Mouse (Mus musculus) forebrain, embryonic 11.5 days (tissue): ENCODE results near the gene Add3. TPM values are rescaled to one million over a fixed set of nuclear protein-coding genes. Genes with fewer than 3 reads are reported as not detected.

Source experiments
- ATAC-seq: fragments of 200-750 bp; cut with Nextera tagmentation; replicated peaks from 2 replicates; pipeline ENCODE4 v1.8.0; 2017; ENCODE audit warnings: moderate TSS enrichment; ENCODE audit not compliant: low FRiP score
- DNase-seq: peaks from one replicate; pipeline ENCODE4 v3.0.0-alpha.2; 2017; ENCODE audit warnings: low spot score
- H3K27ac ChIP-seq: fragments of 300-500 bp; sonication (generic); 2 replicates; pipeline ENCODE4 v1.5.1; 2014; ENCODE audit warnings: low read depth, low read length
- H3K27me3 ChIP-seq: fragments of 300-500 bp; sonication (generic); 2 replicates; pipeline ENCODE4 v1.6.1; 2014; ENCODE audit warnings: mild to moderate bottlenecking, low read length, mixed read lengths; ENCODE audit not compliant: control insufficient read depth, insufficient read depth
- H3K36me3 ChIP-seq: fragments of 300-500 bp; sonication (generic); 2 replicates; pipeline ENCODE4 v1.6.1; 2014; ENCODE audit warnings: mild to moderate bottlenecking, low read length, moderate library complexity, mixed read lengths; ENCODE audit not compliant: control insufficient read depth, insufficient read depth
- H3K4me1 ChIP-seq: fragments of 300-500 bp; sonication (generic); replicated peaks from 2 replicates; pipeline ENCODE4 v1.6.1; 2014; ENCODE audit warnings: low read length, mixed read lengths; ENCODE audit not compliant: control insufficient read depth, insufficient read depth
- H3K4me2 ChIP-seq: fragments of 300-500 bp; sonication (generic); 2 replicates; pipeline ENCODE4 v1.6.1; 2014; ENCODE audit warnings: low read depth, mild to moderate bottlenecking, low read length, moderate library complexity, mixed read lengths; ENCODE audit not compliant: severe bottlenecking
- H3K4me3 ChIP-seq: fragments of 300-500 bp; sonication (generic); 2 replicates; pipeline ENCODE4 v1.5.1; 2014; ENCODE audit warnings: low read depth, low read length
- H3K9ac ChIP-seq: fragments of 300-500 bp; sonication (generic); 2 replicates; pipeline ENCODE4 v1.6.1; 2014; ENCODE audit warnings: low read length
- H3K9me3 ChIP-seq: fragments of 300-500 bp; sonication (generic); 2 replicates; pipeline ENCODE4 v1.6.1; 2016; ENCODE audit warnings: low read length, mixed read lengths; ENCODE audit not compliant: control insufficient read depth
- WGBS: fragments of 180-500 bp; shearing (Covaris S2); extraction: QIAGEN DNeasy Blood & Tissue Kit; methylation state at CpG from one replicate; pipeline ENCODE4 v1.1.7; 2014; 5-methylcytosine and 5-hydroxymethylcytosine counted together
- polyA plus RNA-seq: library from polyadenylated mRNA; unstranded; fragments of >200 nt; fragmentation: Nextera tagmentation; extraction: Ambion mirVana; gene quantifications from 2 replicates; pipeline ENCODE4 v1.2.1, GENCODE M21; 2014

Gene Add3
- polyA plus RNA-seq, 1 experiment from 2014 or later: 61.5 TPM

GRCm38 (mm10) chr19:53273055-53273722 lies 132.9 kb downstream of the Add3 start:
- ATAC-seq (no peak), DNase-seq (no peak)
- Histone ChIP-seq H3K4me1 (no peaks in the 10 kb centered on the region), H3K36me3 (no peaks in the 10 kb centered on the region), H3K27me3 (no peaks in the 10 kb centered on the region), H3K4me3 (no peak overlapping the region), H3K9me3 (no peaks in the 10 kb centered on the region), H3K9ac (no peak overlapping the region), H3K4me2 (no peak overlapping the region), H3K27ac (no peak overlapping the region)
- WGBS: 94% methylated on average over 17 of the region's 17 CpGs

GRCm38 (mm10) chr19:53273781-53274428 lies 133.7 kb downstream of the Add3 start:
- Histone ChIP-seq H3K4me1 (no peaks in the 10 kb centered on the region), H3K27me3 (no peaks in the 10 kb centered on the region), H3K9ac (no peak overlapping the region), H3K27ac (no peak overlapping the region), H3K36me3 (no peaks in the 10 kb centered on the region), H3K4me3 (no peak overlapping the region), H3K4me2 (no peak overlapping the region), H3K9me3 (no peaks in the 10 kb centered on the region)
- 92% methylated on average over 23 of the region's 23 CpGs for WGBS
- DNase-seq: no peak
- no peak for ATAC-seq

- Histone ChIP-seq H3K9ac (no peak overlapping the region), H3K4me2 (no peak overlapping the region), H3K36me3 (no peaks in the 10 kb centered on the region), H3K27me3 (no peaks in the 10 kb centered on the region), H3K4me1 (no peaks in the 10 kb centered on the region), H3K4me3 (no peak overlapping the region), H3K9me3 (no peaks in the 10 kb centered on the region), H3K27ac (no peak overlapping the region)
- no peak for DNase-seq
- 47% methylated on average over 3 of the region's 3 CpGs for WGBS
- ATAC-seq: no peak
These were observed 135.0 kb downstream of the Add3 start for GRCm38 (mm10) chr19:53275204-53275603.

GRCm38 (mm10) chr19:53276902-53277707 lies 136.9 kb downstream of the Add3 start:
- H3K4me3 ChIP-seq: no peak overlapping the region
- H3K9ac ChIP-seq: no peak overlapping the region
- 79% methylated on average over 19 of the region's 19 CpGs for WGBS
- H3K36me3 ChIP-seq: no peaks in the 10 kb centered on the region
- H3K27me3 ChIP-seq: no peaks in the 10 kb centered on the region
- H3K4me1 ChIP-seq: no peaks in the 10 kb centered on the region
- no peak overlapping the region for H3K4me2 ChIP-seq
- no peak for DNase-seq
- ATAC-seq: no peak
- no peak overlapping the region for H3K27ac ChIP-seq
- no peaks in the 10 kb centered on the region for H3K9me3 ChIP-seq

GRCm38 (mm10) chr19:53278491-53279415 lies 138.5 kb downstream of the Add3 start:
- H3K27ac ChIP-seq: no peak overlapping the region
- no peak for ATAC-seq

GRCm38 (mm10) chr19:53280254-53280653 lies 140.0 kb downstream of the Add3 start:
- Histone ChIP-seq H3K27ac (no peak overlapping the region), H3K4me3 (no peak overlapping the region), H3K4me2 (no peak overlapping the region), H3K9ac (no peak overlapping the region), H3K36me3 (no peaks in the 10 kb centered on the region), H3K27me3 (no peaks in the 10 kb centered on the region), H3K9me3 (no peaks in the 10 kb centered on the region), H3K4me1 (peaks cover 7% of the 10 kb centered on the region)
- WGBS: 89% methylated on average over 8 of the region's 8 CpGs
- DNase-seq (no peak), ATAC-seq (no peak)

More at GRCm38 (mm10) chr19:53278491-53279415, 138.5 kb downstream of the Add3 start:
- Histone ChIP-seq H3K9ac (no peak overlapping the region), H3K36me3 (no peaks in the 10 kb centered on the region), H3K27me3 (no peaks in the 10 kb centered on the region), H3K4me1 (no peaks in the 10 kb centered on the region), H3K4me2 (no peak overlapping the region), H3K4me3 (no peak overlapping the region), H3K9me3 (no peaks in the 10 kb centered on the region)
- no peak for DNase-seq
- 84% methylated on average over 19 of the region's 19 CpGs for WGBS

GRCm38 (mm10) chr19:53282571-53282970 lies 142.3 kb downstream of the Add3 start:
- no peak for DNase-seq

GRCm38 (mm10) chr19:53283742-53284141 lies 143.5 kb downstream of the Add3 start:
- no peak for DNase-seq
- H3K4me3 ChIP-seq: no peak overlapping the region
- H3K4me2 ChIP-seq: no peak overlapping the region
- H3K27me3 ChIP-seq: no peaks in the 10 kb centered on the region
- H3K4me1 ChIP-seq: peaks cover 7% of the 10 kb centered on the region
- ATAC-seq: no peak
- no peaks in the 10 kb centered on the region for H3K36me3 ChIP-seq
- H3K27ac ChIP-seq: no peak overlapping the region
- H3K9ac ChIP-seq: no peak overlapping the region
- WGBS: 79% methylated on average over 7 of the region's 7 CpGs
- H3K9me3 ChIP-seq: no peaks in the 10 kb centered on the region

More at GRCm38 (mm10) chr19:53282571-53282970, 142.3 kb downstream of the Add3 start:
- H3K9me3 ChIP-seq: no peaks in the 10 kb centered on the region
- H3K27ac ChIP-seq: no peak overlapping the region
- no peaks in the 10 kb centered on the region for H3K27me3 ChIP-seq
- peaks cover 7% of the 10 kb centered on the region for H3K4me1 ChIP-seq
- 59% methylated on average over 10 of the region's 10 CpGs for WGBS
- no peak overlapping the region for H3K4me3 ChIP-seq
- H3K4me2 ChIP-seq: no peak overlapping the region
- ATAC-seq: no peak
- H3K36me3 ChIP-seq: no peaks in the 10 kb centered on the region
- H3K9ac ChIP-seq: no peak overlapping the region
